Mouse (Mus musculus): Measurements from ENCODE around the gene Iffo2.
"Not testable (repeated sequence)": the region's sequence is repeated elsewhere in the genome, so short reads cannot be mapped to it uniquely, and the experiment has no call there.

Gene Iffo2
- long read RNA-seq, experiment 1, full-length matches to known transcripts = 1 of 1 reads
- long read RNA-seq, experiment 1, partial matches to known transcripts = 0 of 1 reads
- long read RNA-seq, experiment 1, other reads (novel, unspliced or antisense) = 0 of 1 reads
- long read RNA-seq, experiment 2, full-length matches to known transcripts = 4 of 5 reads
- long read RNA-seq, experiment 2, partial matches to known transcripts = 0 of 5 reads
- long read RNA-seq, experiment 2, other reads (novel, unspliced or antisense) = 1 of 5 reads

DNA sequence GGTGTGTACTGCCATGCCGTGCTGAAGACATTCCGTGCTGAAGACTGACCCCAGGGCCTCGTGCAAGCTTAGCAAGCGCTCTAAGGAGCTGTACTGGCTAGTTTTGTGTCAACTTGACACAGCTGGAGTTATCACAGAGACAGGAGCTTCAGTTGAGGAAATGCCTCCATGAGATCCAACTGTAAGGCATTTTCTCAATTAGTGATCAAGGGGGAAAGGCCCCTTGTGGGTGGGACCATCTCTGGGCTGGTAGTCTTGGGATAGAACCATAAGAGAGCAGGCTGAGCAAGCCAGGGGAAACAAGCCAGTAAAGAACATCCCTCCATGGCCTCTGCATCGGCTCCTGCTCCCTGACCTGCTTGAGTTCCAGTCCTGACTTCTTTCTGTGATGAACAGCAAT, at the start of gene Iffo2:
Gene Iffo2 (plus strand): TSS at position 301 of the 400 bp plus-strand sequence.
- intact Hi-C loops (cut with DNase I) = not testable (repeated sequence)

DNA sequence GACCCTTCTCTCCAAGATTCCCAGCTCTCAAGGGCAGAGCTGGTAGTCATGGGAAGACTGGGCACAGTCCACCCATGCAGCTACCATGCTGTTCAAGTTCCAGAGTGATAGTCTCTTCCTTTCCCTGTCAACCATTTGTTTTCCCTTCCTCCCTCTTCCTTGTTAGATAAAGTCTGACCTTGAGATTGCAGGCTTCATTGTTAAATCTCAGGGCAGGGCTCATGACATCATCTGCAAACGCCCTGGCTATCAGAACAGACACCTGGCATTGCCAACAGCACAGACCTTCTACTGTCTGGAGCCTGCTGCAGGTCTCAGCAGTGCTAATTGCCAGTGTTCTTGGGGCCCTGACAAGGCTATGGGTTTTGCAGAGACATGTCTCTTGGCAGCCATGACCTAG, 48.9 kb upstream of the Iffo2 start:
- intact Hi-C loops (cut with DNase I) = no loop called here

GRCm38 (mm10) chr4:139483461-139484105, 46.8 kb upstream of the Iffo2 start:
- intact Hi-C loops (cut with DNase I) = no loop called here

GRCm38 (mm10) chr4:139484496-139484895, 45.9 kb upstream of the Iffo2 start:
- intact Hi-C loops (cut with DNase I) = no loop called here

GRCm38 (mm10) chr4:139487085-139487484, 43.3 kb upstream of the Iffo2 start:
- intact Hi-C loops (cut with DNase I) = no loop called here

- intact Hi-C loops (cut with DNase I) = no loop called here
Measured at GRCm38 (mm10) chr4:139488325-139488724, 42.0 kb upstream of the Iffo2 start.

GRCm38 (mm10) chr4:139489946-139490345, 40.4 kb upstream of the Iffo2 start:
- intact Hi-C loops (cut with DNase I) = loop anchor here (5.0 kb wide), 1 partner anchor 53 kb away; no protein-coding TSS in a partner anchor

GRCm38 (mm10) chr4:139490413-139491055, 39.8 kb upstream of the Iffo2 start:
- intact Hi-C loops (cut with DNase I) = loop anchor here (5.0 kb wide), 1 partner anchor 53 kb away; no protein-coding TSS in a partner anchor

- intact Hi-C loops (cut with DNase I) = loop anchor here (5.0 kb wide), 1 partner anchor 54 kb away; no protein-coding TSS in a partner anchor
Measured at GRCm38 (mm10) chr4:139491541-139492170, 38.7 kb upstream of the Iffo2 start.

- intact Hi-C loops (cut with DNase I) = loop anchor here (5.0 kb wide), 1 partner anchor 55 kb away; no protein-coding TSS in a partner anchor
Measured at GRCm38 (mm10) chr4:139492258-139492833, 38.0 kb upstream of the Iffo2 start.

DNA sequence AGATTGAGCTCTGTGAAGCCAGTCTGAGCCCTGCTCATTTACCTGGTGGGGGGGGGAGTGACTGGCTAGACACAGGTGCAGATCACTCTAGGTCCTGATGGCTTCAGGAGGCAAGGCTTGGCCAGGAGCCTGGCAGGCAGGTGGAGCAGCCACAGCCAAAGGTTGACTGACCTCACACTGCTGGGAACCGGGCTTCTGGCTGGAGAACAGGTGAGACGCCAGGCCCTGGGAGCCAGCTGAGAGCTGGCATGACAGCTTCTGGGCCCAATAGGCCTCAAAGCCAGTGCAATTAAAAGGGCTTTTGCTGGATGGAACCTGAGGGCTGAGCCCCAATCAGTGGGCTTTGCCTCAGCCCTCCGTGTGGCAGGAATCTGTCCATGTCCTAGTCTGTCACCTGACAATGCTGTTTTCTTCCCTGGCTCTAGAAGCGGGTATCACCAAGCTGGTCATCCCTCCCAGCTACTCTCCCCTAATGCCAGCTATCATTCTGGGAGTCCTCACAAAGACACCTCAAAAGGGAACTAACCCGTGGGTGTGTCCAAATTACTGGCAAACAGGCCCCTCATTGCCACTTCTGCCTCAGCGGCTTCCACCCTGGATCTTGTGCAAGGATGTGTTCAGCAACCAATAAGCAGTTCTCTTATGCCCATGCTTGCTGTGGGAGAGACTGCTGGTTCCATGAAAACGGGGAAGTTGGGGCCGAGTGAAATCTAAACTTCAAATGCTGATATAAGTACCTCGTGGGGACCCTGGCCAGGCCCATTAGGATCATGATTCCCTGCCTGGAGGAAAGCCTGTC, 36.9 kb upstream of the Iffo2 start:
- intact Hi-C loops (cut with DNase I) = loop anchor here (5.0 kb wide), 1 partner anchor 56 kb away; no protein-coding TSS in a partner anchor

DNA sequence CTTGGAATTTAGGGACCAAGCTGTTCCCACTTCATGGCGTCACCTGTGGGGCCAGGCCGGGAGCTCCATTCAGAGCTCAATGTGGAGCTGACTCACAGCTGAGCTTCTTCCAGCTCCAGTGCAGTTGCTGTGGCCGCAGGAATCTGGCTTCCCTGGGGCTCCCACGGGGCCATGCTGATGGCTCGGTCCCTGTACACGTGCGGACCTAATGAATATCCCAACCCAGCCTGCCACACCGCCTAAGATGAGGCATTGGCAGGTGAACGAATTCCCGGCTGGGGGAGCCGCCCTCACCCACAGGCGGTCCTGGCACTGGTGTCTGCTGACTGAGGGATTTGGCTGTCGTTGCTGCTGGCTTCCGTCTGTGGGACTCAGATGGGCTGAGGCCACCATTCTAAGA, 29.5 kb upstream of the Iffo2 start:
- intact Hi-C loops (cut with DNase I) = no loop called here

GRCm38 (mm10) chr4:139501702-139502101, 28.6 kb upstream of the Iffo2 start:
- intact Hi-C loops (cut with DNase I) = no loop called here

DNA sequence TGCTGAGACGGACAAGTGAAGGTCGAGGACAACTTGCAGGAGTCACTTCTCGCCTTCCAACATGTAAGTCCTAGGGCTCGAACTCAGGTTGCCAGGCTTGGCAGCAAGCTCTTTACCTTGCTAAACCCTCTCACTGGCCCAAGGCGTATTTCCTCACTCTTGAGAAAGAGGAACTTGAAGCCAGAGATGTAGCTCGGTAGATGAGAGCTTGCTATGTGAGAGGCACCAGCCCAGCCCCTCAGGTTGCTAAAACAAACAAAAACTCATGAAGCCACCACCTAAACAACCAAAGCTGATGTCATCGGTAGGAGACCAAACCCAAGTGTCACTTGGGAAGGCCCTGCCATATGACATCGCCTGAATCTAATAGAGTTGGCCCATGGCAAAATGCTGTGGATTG, 26.4 kb upstream of the Iffo2 start:
- intact Hi-C loops (cut with DNase I) = no loop called here

DNA sequence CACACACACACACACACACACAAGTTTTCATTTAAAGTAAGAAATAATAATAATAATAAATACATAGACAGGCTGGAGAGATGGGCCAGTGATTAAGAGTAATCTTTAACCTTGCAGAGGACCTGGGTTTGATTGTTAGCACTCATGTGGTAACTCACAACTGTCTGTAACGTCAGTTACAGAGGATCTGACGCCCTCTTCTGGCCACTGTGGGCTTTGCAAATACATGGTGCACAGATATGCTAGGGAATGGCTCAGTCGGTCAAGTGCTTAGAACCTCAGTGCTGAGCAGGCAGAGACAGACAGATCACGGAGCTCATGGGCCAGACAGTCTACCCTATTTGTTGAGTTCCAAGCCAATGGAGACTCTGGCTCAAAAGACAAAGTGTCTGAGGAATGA, 24.6 kb upstream of the Iffo2 start:
- intact Hi-C loops (cut with DNase I) = no loop called here

DNA sequence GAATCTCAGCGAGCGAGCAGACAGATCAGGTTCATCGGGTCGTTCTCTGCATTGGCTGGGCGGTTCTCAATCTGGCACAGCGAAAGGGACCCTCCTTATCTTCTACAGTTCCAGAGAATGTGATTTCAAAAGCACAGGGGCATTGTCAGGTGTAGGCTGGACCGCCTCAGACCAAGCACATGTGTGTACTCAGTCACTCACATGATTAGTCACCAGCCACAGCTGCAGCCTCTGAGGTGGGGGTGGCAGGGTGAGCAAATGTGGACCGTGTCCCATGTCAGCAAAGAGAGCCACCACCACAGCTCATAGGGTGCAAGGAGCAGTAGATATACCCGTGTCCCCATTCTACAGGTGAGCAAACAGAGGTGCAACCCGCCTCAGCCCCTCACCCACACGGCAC, 23.6 kb upstream of the Iffo2 start:
- intact Hi-C loops (cut with DNase I) = no loop called here

GRCm38 (mm10) chr4:139509069-139509468, 21.3 kb upstream of the Iffo2 start:
- intact Hi-C loops (cut with DNase I) = no loop called here

- intact Hi-C loops (cut with DNase I) = no loop called here
Measured at GRCm38 (mm10) chr4:139511557-139511956, 18.8 kb upstream of the Iffo2 start.

DNA sequence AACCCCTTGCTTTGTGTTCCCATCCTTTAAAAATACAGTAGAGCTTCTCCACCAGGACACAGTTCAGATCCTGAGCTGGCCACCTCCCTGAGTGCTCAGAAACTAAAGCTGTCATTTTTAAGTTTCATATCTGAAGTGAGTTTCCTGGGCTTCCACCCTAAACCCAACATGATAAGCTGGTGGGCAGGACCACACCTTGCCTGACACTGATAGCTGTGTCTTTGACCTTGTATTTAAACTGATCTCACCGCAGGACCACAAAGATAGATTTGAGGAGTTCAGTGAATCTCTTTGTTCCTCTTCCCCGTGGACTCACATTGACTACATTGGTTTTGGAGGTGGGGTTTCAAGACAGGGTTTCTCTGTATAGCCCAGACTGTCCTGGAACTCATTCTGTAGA, 17.4 kb upstream of the Iffo2 start:
- intact Hi-C loops (cut with DNase I) = no loop called here

DNA sequence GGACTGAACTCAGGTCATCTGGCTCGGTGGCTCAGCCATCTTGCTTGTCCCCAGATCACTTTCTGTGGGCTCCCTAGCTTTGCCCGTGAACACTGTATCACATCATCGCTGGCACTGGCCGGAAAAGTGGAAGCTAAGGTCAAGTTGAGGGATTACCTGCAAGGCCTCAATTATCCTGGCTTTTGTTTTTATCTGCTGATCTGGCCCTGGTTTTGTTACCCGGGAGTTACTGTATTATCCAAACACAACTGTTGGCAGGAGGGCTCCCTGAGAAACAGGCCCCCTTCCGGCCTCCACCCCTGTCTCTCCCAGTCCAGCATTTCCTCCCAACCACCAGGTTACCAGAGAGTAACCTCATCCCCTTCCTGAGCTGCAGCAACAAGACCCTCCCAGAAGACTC, 11.1 kb upstream of the Iffo2 start:
- intact Hi-C loops (cut with DNase I) = no loop called here

- intact Hi-C loops (cut with DNase I) = no loop called here
Measured at GRCm38 (mm10) chr4:139521926-139522325, 8.4 kb upstream of the Iffo2 start.

Data from adrenal gland (tissue).